Mouse (Mus musculus) midbrain, postnatal 0 days (tissue): ENCODE results near the gene Cfap58. TPM values are rescaled to one million over a fixed set of nuclear protein-coding genes. Genes with fewer than 3 reads are reported as not detected.

Source experiments
- ATAC-seq: fragments of 200-750 bp; cut with Nextera tagmentation; 2 replicates; pipeline ENCODE4 v1.8.0; 2017; ENCODE audit warnings: moderate number of reproducible peaks, mild to moderate bottlenecking, moderate TSS enrichment, moderate library complexity; ENCODE audit not compliant: low FRiP score
- DNase-seq: peaks from one replicate; pipeline ENCODE4 v3.0.0-alpha.2; 2015; ENCODE audit warnings: low spot score
- H3K27ac ChIP-seq: fragments of 300-500 bp; sonication (generic); 2 replicates; pipeline ENCODE4 v1.5.1; 2014; ENCODE audit warnings: low read depth, mild to moderate bottlenecking, low read length, mixed read lengths
- H3K27me3 ChIP-seq: fragments of 300-500 bp; sonication (generic); 2 replicates; pipeline ENCODE4 v1.6.1; 2014; ENCODE audit warnings: low read length, control low read depth, mixed read lengths; ENCODE audit not compliant: insufficient read depth
- H3K36me3 ChIP-seq: fragments of 300-500 bp; sonication (generic); 2 replicates; pipeline ENCODE4 v1.6.1; 2014; ENCODE audit warnings: low read length, control low read depth, mixed read lengths; ENCODE audit not compliant: insufficient read depth
- H3K4me1 ChIP-seq: fragments of 300-500 bp; sonication (generic); 2 replicates; pipeline ENCODE4 v1.6.1; 2014; ENCODE audit warnings: mild to moderate bottlenecking, control low read depth, antibody characterized with exemption, low read length, mixed read lengths; ENCODE audit not compliant: insufficient read depth
- H3K4me2 ChIP-seq: fragments of 300-500 bp; sonication (generic); 2 replicates; pipeline ENCODE4 v1.6.1; 2014; ENCODE audit warnings: low read depth, mild to moderate bottlenecking, low read length, mixed read lengths; ENCODE audit not compliant: poor library complexity, severe bottlenecking
- H3K4me3 ChIP-seq: fragments of 300-500 bp; sonication (generic); 2 replicates; pipeline ENCODE4 v1.5.1; 2014; ENCODE audit warnings: low read depth, mild to moderate bottlenecking, low read length, moderate library complexity
- H3K9ac ChIP-seq: fragments of 300-500 bp; sonication (generic); replicated peaks from 2 replicates; pipeline ENCODE4 v1.6.1; 2014; ENCODE audit warnings: mild to moderate bottlenecking, low read length, moderate library complexity, mixed read lengths; ENCODE audit not compliant: poor library complexity, severe bottlenecking
- H3K9me3 ChIP-seq: fragments of 300-500 bp; sonication (generic); 2 replicates; pipeline ENCODE4 v1.6.1; 2016; ENCODE audit warnings: low read length, control low read depth
- CTCF ChIP-seq: IDR thresholded peaks from 2 replicates; pipeline ENCODE4 v1.5.1; 2016; ENCODE audit warnings: antibody characterized with exemption, mild to moderate bottlenecking
- WGBS: fragments of 180-500 bp; shearing (Covaris S2); extraction: QIAGEN DNeasy Blood & Tissue Kit; methylation state at CpG from one replicate; pipeline ENCODE4 v1.1.7; 2014; 5-methylcytosine and 5-hydroxymethylcytosine counted together
- polyA plus RNA-seq: library from polyadenylated mRNA; unstranded; fragments of >200 nt; fragmentation: Nextera tagmentation; extraction: Ambion mirVana; gene quantifications from 2 replicates; pipeline ENCODE4 v1.2.1, GENCODE M21; 2015
- total RNA-seq: library from RNA; depleted of rRNA; stranded (reverse); fragments of >200 nt; gene quantifications from 2 replicates; pipeline ENCODE4 v1.2.3, GENCODE M21; 2014

The Cfap58 gene
- total and polyA plus RNA-seq, 2 experiments from 2014 or later: 0.54 to 1.2 TPM

DNA sequence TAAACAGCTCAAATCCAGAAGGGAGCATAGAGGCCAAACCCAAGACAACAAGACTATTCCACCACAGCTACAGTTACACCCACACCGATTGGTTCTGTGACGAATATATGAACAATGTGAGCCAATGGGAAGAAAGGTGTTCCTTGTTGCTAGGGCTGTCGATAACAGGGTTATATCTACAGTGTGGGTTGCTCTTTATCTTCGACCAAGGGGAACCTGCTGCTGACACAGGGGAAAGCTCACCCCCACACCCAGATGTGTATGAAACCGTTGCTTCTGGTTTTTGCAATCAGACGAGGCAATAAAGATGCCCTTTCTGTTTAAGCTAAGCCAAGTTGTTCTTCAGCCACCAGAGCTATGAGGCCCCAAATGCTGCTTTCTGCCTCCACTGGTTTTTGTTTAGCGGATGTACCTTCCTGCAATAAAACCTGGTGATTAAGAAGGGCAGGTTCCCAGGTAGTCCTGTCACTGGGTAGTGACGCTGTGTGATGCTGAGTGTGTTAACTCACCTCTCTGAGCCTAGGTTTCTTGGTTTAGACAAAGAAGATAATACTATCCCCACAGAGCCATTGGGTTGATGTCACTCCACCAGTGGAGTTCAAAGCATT, 38.9 kb upstream of the Cfap58 start:
- no peak overlapping the region for H3K27ac ChIP-seq
- H3K27me3 ChIP-seq: no peaks in the 10 kb centered on the region
- ATAC-seq (no peak), DNase-seq (no peak)
- H3K4me1 ChIP-seq: no peaks in the 10 kb centered on the region
- H3K4me3 ChIP-seq: no peak overlapping the region
- H3K9ac ChIP-seq: no peak overlapping the region
- no peaks in the 10 kb centered on the region for H3K9me3 ChIP-seq
- WGBS: 94% methylated on average over 8 of the region's 8 CpGs
- no peaks in the 10 kb centered on the region for H3K36me3 ChIP-seq
- TF ChIP-seq CTCF: no peak
- H3K4me2 ChIP-seq: no peak overlapping the region

- H3K9ac ChIP-seq: no peak overlapping the region
- no peaks in the 10 kb centered on the region for H3K27me3 ChIP-seq
- H3K4me2 ChIP-seq: no peak overlapping the region
- H3K36me3 ChIP-seq: no peaks in the 10 kb centered on the region
- no peak overlapping the region for H3K4me3 ChIP-seq
- no peaks in the 10 kb centered on the region for H3K9me3 ChIP-seq
- no peak overlapping the region for H3K27ac ChIP-seq
- WGBS: 68% methylated on average over 6 of the region's 6 CpGs
- no peak for ATAC-seq
- no peak for DNase-seq
- no peaks in the 10 kb centered on the region for H3K4me1 ChIP-seq
- TF ChIP-seq CTCF: peak; percentile 43
These were observed 37.5 kb upstream of the Cfap58 start for GRCm38 (mm10) chr19:47900012-47900411.

DNA sequence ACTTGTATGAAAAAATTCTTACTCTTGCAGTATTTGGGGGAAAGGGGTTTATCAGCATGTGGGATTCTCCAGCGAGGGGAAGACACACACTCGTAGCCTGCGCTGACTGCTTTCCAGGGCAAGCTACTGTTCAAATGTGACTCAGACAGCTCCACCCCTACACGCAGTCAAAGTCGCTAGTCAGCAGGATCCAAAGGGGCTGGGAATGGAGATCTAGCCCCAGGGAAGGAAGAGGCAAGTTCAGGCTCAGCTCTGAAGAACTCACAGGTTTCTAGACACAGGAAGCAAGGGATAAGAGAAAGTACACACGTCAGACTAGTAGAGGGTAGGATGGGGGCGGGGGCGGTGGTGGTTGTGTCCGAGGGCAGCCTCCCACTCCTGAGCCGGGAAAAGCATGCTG, 36.9 kb upstream of the Cfap58 start:
- TF ChIP-seq CTCF: no peak
- H3K4me1 ChIP-seq: no peaks in the 10 kb centered on the region
- H3K9me3 ChIP-seq: no peaks in the 10 kb centered on the region
- H3K9ac ChIP-seq: no peak overlapping the region
- H3K4me3 ChIP-seq: no peak overlapping the region
- no peaks in the 10 kb centered on the region for H3K27me3 ChIP-seq
- no peak for DNase-seq
- 86% methylated on average over 10 of the region's 10 CpGs for WGBS
- no peak overlapping the region for H3K27ac ChIP-seq
- no peak for ATAC-seq
- H3K4me2 ChIP-seq: no peak overlapping the region
- H3K36me3 ChIP-seq: no peaks in the 10 kb centered on the region

DNA sequence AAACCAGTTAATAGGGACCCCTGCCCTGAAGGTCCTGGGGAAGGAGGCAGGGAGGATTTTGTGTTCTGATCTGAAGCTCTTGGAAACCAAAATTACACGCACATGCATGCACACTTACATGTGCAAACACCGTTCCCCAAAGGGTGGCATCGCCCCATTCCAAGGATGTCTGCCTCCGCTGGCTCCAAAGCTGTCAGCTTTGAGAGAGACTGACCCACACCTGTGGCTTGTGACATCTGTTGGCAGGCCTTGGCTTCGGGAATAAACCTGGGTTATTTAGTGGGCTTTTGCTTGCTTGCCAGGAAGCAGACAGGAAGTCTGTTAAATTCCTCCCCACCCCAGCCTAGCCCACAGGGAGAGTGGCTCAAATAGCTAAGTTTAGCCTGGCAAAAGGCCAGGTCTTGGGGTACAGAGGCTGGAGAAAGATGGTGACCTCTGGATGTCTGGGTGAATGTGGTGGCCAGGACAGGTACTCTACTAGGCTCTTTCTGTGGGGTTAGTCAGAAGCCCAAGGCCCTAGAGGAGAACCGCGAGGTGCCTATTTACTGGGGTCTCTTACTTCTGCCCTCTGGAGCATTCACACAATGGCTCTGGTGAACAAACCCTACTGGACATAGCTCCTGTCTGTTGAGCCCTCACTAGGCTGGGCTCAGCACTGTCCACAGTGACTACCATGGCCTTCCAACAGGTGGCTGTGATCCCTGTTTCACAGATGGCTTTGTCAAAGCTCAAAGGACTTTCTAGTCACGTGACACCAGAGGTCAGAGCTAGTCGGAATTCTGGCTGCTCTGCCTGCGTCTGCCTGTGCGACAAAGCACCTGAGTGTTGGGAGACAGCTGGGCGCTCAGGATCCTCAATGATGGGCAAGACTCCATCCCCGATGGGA, 34.9 kb upstream of the Cfap58 start:
- H3K9me3 ChIP-seq: no peaks in the 10 kb centered on the region
- no peaks in the 10 kb centered on the region for H3K36me3 ChIP-seq
- no peak for DNase-seq
- H3K4me1 ChIP-seq: no peaks in the 10 kb centered on the region
- no peaks in the 10 kb centered on the region for H3K27me3 ChIP-seq
- no peak overlapping the region for H3K27ac ChIP-seq
- 72% methylated on average over 13 of the region's 13 CpGs for WGBS
- TF ChIP-seq CTCF: no peak
- no peak overlapping the region for H3K4me3 ChIP-seq
- H3K9ac ChIP-seq: no peak overlapping the region
- H3K4me2 ChIP-seq: no peak overlapping the region
- no peak for ATAC-seq

- Histone ChIP-seq H3K9ac (no peak overlapping the region), H3K4me3 (no peak overlapping the region), H3K27me3 (no peaks in the 10 kb centered on the region), H3K9me3 (no peaks in the 10 kb centered on the region), H3K4me2 (no peak overlapping the region), H3K4me1 (no peaks in the 10 kb centered on the region), H3K27ac (no peak overlapping the region), H3K36me3 (no peaks in the 10 kb centered on the region)
- no peak for DNase-seq
- no peak for TF ChIP-seq CTCF
- WGBS: 69% methylated on average over 4 of the region's 4 CpGs
- no peak for ATAC-seq
These were observed 33.8 kb upstream of the Cfap58 start for GRCm38 (mm10) chr19:47903679-47904078.

DNA sequence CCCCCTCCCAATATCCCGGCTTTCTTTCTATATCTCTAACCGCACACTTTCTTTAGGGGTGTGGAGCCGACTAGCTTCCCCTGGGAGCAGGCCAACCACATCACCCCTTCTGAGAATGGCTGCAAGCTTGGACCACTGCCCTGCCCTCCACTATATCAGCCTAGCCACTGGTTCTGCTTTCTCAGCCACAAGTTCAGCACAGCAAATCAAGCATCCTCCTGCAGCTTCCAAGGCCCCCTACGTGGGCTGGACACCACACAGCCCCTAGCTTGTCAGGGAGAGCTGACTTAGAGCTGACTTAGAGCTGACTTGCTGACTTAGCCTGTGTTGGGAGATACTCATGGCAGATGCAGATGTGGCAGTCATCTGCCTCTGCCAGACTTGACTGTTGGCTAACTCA, 32.4 kb upstream of the Cfap58 start:
- Histone ChIP-seq H3K27me3 (no peaks in the 10 kb centered on the region), H3K4me1 (no peaks in the 10 kb centered on the region), H3K27ac (no peak overlapping the region), H3K9ac (no peak overlapping the region), H3K36me3 (no peaks in the 10 kb centered on the region), H3K4me2 (no peak overlapping the region), H3K4me3 (no peak overlapping the region), H3K9me3 (no peaks in the 10 kb centered on the region)
- DNase-seq (no peak), ATAC-seq (no peak)
- 79% methylated on average over 4 of the region's 4 CpGs for WGBS
- no peak for TF ChIP-seq CTCF
